ENCODE assay signal across 22 mouse cellular contexts in the genomic region with DNA sequence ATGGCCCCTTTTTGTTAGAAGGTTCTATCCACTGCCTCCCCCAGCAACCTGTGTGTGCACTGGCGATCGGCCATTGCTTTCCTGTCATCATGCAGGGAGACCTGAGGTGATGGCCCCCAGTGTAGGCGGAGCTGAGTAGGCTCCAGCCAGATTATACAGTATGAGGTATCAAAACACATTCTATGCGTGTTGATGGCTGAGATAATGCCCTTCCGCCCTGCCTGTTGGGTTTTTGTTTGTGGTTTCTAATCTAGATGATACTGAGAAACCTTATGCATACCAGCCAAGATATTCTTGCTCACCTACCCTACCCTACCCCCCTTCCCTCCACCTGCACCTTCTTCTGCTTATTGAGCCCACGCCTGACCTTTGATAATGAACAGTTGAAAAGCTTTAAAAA.
DNase-seq lines count a peak whose midpoint lies in the region; ATAC-seq and TF ChIP-seq lines count a peak whose summit lies in the region.
"Had no signal": no experiment of that assay in that cellular context is flagged by ENCODE, and none has a peak within 500 bp of the region (broad histone marks: within the 10 kb centered on the region; RNA-seq: fewer than 3 reads in every experiment).

No protein-coding gene starts in this region.

- peaks cover 9% of the 10 kb centered on the region for H3K4me1 ChIP-seq in forebrain, embryonic 16.5 days (replicated peaks; ENCODE audit: control insufficient read depth, insufficient read depth, low read length)
- H3K4me1 ChIP-seq in forebrain, embryonic 14.5 days (ENCODE audit: control insufficient read depth, insufficient read depth, low read length), result peaks cover 7% of the 10 kb centered on the region; the same call in 1 of the 2 replicates
- H3K4me1 ChIP-seq in liver, postnatal 0 days (ENCODE audit: insufficient read depth), result 0 out of 2 replicates have a peak, but pooled peaks cover 4% of the 10 kb centered on the region
- H3K4me1 ChIP-seq: embryonic facial prominence, embryonic 15.5 days had no signal

- H3K27ac ChIP-seq in forebrain, embryonic 16.5 days (ENCODE audit: low read length), result peak overlapping the region; percentile 60
- H3K27ac ChIP-seq in forebrain, embryonic 14.5 days (ENCODE audit: low read depth, low read length), result no peak overlapping the region
- no peak overlapping the region for H3K27ac ChIP-seq in liver, postnatal 0 days (ENCODE audit: low read depth)
- H3K27ac ChIP-seq: embryonic facial prominence, embryonic 15.5 days; gastrocnemius, adult 2 months; heart, embryonic 13.5 days; hindbrain, embryonic 12.5 days had no signal

- no peaks in the 10 kb centered on the region for H3K9me3 ChIP-seq in forebrain, embryonic 16.5 days (ENCODE audit: control insufficient read depth, low read length)
- no peaks in the 10 kb centered on the region for H3K9me3 ChIP-seq in forebrain, embryonic 14.5 days (replicated peaks; ENCODE audit: control insufficient read depth, low read length)
- no peaks in the 10 kb centered on the region for H3K9me3 ChIP-seq in liver, postnatal 0 days (ENCODE audit: low read length)
- H3K9me3 ChIP-seq: embryonic facial prominence, embryonic 15.5 days; heart, embryonic 13.5 days; hindbrain, embryonic 12.5 days had no signal

- H3K4me3 ChIP-seq in forebrain, embryonic 16.5 days (replicated peaks; ENCODE audit: low read length), result no peak overlapping the region
- no peak overlapping the region for H3K4me3 ChIP-seq in forebrain, embryonic 14.5 days (ENCODE audit: low read depth, low read length)
- no peak overlapping the region for H3K4me3 ChIP-seq in liver, postnatal 0 days (ENCODE audit: low read depth, low read length)
- H3K4me3 ChIP-seq: embryonic facial prominence, embryonic 15.5 days; erythroblast, embryonic 14.5 days; gastrocnemius, adult 2 months; heart, embryonic 13.5 days; hindbrain, embryonic 12.5 days had no signal

- WGBS in forebrain, embryonic 16.5 days, result 89% methylated on average over 6 of the region's 6 CpGs
- WGBS in forebrain, embryonic 14.5 days, result 84% methylated on average over 6 of the region's 6 CpGs
- 68% methylated on average over 6 of the region's 6 CpGs for WGBS in liver, postnatal 0 days (ENCODE audit: insufficient replicate concordance)

- no peak for TF ChIP-seq CTCF in liver, postnatal 0 days (IDR thresholded peaks at IDR 0.05; ENCODE audit: low read depth)

- H3K36me3 ChIP-seq in forebrain, embryonic 16.5 days (ENCODE audit: control insufficient read depth, insufficient read depth), result no peaks in the 10 kb centered on the region
- H3K36me3 ChIP-seq in forebrain, embryonic 14.5 days (ENCODE audit: control insufficient read depth, insufficient read depth, low read length), result no peaks in the 10 kb centered on the region
- H3K36me3 ChIP-seq in liver, postnatal 0 days (replicated peaks; ENCODE audit: insufficient read depth, low read length), result no peaks in the 10 kb centered on the region
- H3K36me3 ChIP-seq: embryonic facial prominence, embryonic 15.5 days; heart, embryonic 13.5 days; hindbrain, embryonic 12.5 days had no signal

- no peak overlapping the region for H3K4me2 ChIP-seq in forebrain, embryonic 16.5 days (ENCODE audit: low read length)
- H3K4me2 ChIP-seq in forebrain, embryonic 14.5 days (ENCODE audit: low read length), result no peak overlapping the region
- H3K4me2 ChIP-seq in liver, postnatal 0 days (ENCODE audit: low read depth, low read length), result no peak overlapping the region
- H3K4me2 ChIP-seq: embryonic facial prominence, embryonic 15.5 days; heart, embryonic 13.5 days; hindbrain, embryonic 12.5 days had no signal

- TF ChIP-seq EP300 in liver, postnatal 0 days (IDR thresholded peaks at IDR 0.05; ENCODE audit: low read depth), result no peak

- H3K27me3 ChIP-seq in forebrain, embryonic 16.5 days (replicated peaks; ENCODE audit: control insufficient read depth, insufficient read depth, low read length), result no peaks in the 10 kb centered on the region
- H3K27me3 ChIP-seq in forebrain, embryonic 14.5 days (replicated peaks; ENCODE audit: control insufficient read depth, insufficient read depth, low read length), result no peaks in the 10 kb centered on the region
- no peaks in the 10 kb centered on the region for H3K27me3 ChIP-seq in liver, postnatal 0 days (ENCODE audit: insufficient read depth, low read length)
- H3K27me3 ChIP-seq: hindbrain, embryonic 12.5 days had no signal

- H3K9ac ChIP-seq in forebrain, embryonic 16.5 days (replicated peaks; ENCODE audit: low read depth, low read length), result no peak overlapping the region
- H3K9ac ChIP-seq in forebrain, embryonic 14.5 days (ENCODE audit: low read length), result no peak overlapping the region
- H3K9ac ChIP-seq in liver, postnatal 0 days (replicated peaks), result no peak overlapping the region
- H3K9ac ChIP-seq: embryonic facial prominence, embryonic 15.5 days; heart, embryonic 13.5 days; hindbrain, embryonic 12.5 days had no signal

- no peak for ATAC-seq in forebrain, embryonic 16.5 days
- ATAC-seq in forebrain, embryonic 14.5 days, result no peak
- ATAC-seq in activated CD4-positive, CD25-positive, alpha-beta regulatory T cell, adult 4 months, result peak; percentile 67
- ATAC-seq in liver, postnatal 0 days, result no peak

- DNase-seq in forebrain, embryonic 14.5 days (ENCODE audit: low spot score), result no peak
- DNase-seq in urinary bladder, postnatal 14 days (ENCODE audit: low spot score), result peak; percentile 49
- no peak for DNase-seq in urinary bladder, postnatal 10 days (ENCODE audit: low spot score)
- no peak for DNase-seq in liver, postnatal 0 days
- no peak for DNase-seq in spleen, adult 12 weeks (ENCODE audit: low spot score)
- DNase-seq: adrenal gland, adult 8-10 months; adrenal gland, postnatal 36 days; cerebellum, adult 11 months; cerebellum, adult 8-10 months; embryo, embryonic 11 days; gastrocnemius, adult 2 months; gastrocnemius, postnatal 36 days; heart, adult 11 months; heart, postnatal 36 days; kidney, adult 11 months; kidney, adult 9 months had no signal
